Mouse (Mus musculus): ENCODE measurements around the gene Sult2b1. TPM values are rescaled to one million over a fixed set of nuclear protein-coding genes. Genes with fewer than 3 reads are reported as not detected.
A peak's percentile ranks its signal among the peaks of the same experiment; 100 is the strongest.

Sult2b1 gene
- total RNA-seq, 2 experiments from 2014 or later: 11.3 to 13.6 TPM

- intact Hi-C loops (cut with DNase I): no loop called here
- H3K27ac ChIP-seq: no peak overlapping the region
- no peak for TF ChIP-seq CTCF (IDR thresholded peaks at IDR 0.05)
- DNase-seq (ENCODE audit: extremely low spot score in 1 of 2, low spot score in 2 of 2): no peak
- no peak overlapping the region for H3K4me3 ChIP-seq
These were observed 89.4 kb downstream of the Sult2b1 start for GRCm38 (mm10) chr7:45695098-45695497.

GRCm38 (mm10) chr7:45693921-45694591 lies 90.4 kb downstream of the Sult2b1 start, which contains the start of gene Sec1:
Sec1 (minus strand) TSS chr7:45694402.
- DNase-seq (ENCODE audit: extremely low spot score in 1 of 2, low spot score in 2 of 2): no peak
- Histone ChIP-seq H3K27ac (no peak within 1 kb of the TSS), H3K4me3 (no peak within 1 kb of the TSS)
- TF ChIP-seq CTCF (IDR thresholded peaks at IDR 0.05): no peak
- intact Hi-C loops (cut with DNase I): no loop called here

- no peak for DNase-seq (ENCODE audit: extremely low spot score in 1 of 2, low spot score in 2 of 2)
- intact Hi-C loops (cut with DNase I): no loop called here
- TF ChIP-seq CTCF (IDR thresholded peaks at IDR 0.05): no peak
- H3K4me3 ChIP-seq: no peak overlapping the region
- no peak overlapping the region for H3K27ac ChIP-seq
These were observed 92.1 kb downstream of the Sult2b1 start for GRCm38 (mm10) chr7:45692364-45692763.

GRCm38 (mm10) chr7:45689800-45690199 lies 94.7 kb downstream of the Sult2b1 start:
- no peak for DNase-seq (ENCODE audit: extremely low spot score in 1 of 2, low spot score in 2 of 2)
- intact Hi-C loops (cut with DNase I): no loop called here
- TF ChIP-seq CTCF (IDR thresholded peaks at IDR 0.05): no peak
- H3K4me3 ChIP-seq: no peak overlapping the region
- H3K27ac ChIP-seq: no peak overlapping the region

GRCm38 (mm10) chr7:45689099-45689498 lies 95.4 kb downstream of the Sult2b1 start:
- no peak for TF ChIP-seq CTCF (IDR thresholded peaks at IDR 0.05)
- intact Hi-C loops (cut with DNase I): no loop called here
- no peak for DNase-seq (ENCODE audit: extremely low spot score in 1 of 2, low spot score in 2 of 2)
- no peak overlapping the region for H3K4me3 ChIP-seq
- H3K27ac ChIP-seq: no peak overlapping the region

DNA sequence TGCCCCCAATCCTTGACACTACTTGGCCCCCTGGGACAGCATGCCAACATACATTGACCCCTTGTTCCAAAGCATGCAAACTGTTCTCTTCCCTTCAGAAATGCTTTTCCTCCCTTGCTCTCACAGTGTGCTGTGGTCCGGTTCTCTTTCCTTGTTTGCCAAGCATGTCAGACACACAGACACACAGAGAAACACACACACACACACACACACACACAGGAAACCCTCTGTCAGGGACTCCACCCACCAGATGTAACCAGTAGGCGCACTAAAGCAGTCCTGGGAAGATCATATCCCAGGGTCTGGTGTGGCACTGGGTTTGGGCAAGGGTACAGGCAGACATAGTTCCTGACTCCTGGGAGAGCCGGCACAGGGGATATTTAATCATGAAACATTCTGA lies 97.6 kb downstream of the Sult2b1 start:
- intact Hi-C loops (cut with DNase I): no loop called here
- no peak for TF ChIP-seq CTCF (IDR thresholded peaks at IDR 0.05)

GRCm38 (mm10) chr7:45685811-45686210 lies 98.7 kb downstream of the Sult2b1 start:
- no peak for TF ChIP-seq CTCF (IDR thresholded peaks at IDR 0.05)
- Histone ChIP-seq H3K4me3 (no peak overlapping the region), H3K27ac (no peak overlapping the region)
- intact Hi-C loops (cut with DNase I): no loop called here
- DNase-seq (ENCODE audit: extremely low spot score in 1 of 2, low spot score in 2 of 2): no peak

More for the DNA sequence above, 97.6 kb downstream of the Sult2b1 start:
- Histone ChIP-seq H3K27ac (no peak overlapping the region), H3K4me3 (no peak overlapping the region)
- DNase-seq (ENCODE audit: extremely low spot score in 1 of 2, low spot score in 2 of 2): no peak

DNA sequence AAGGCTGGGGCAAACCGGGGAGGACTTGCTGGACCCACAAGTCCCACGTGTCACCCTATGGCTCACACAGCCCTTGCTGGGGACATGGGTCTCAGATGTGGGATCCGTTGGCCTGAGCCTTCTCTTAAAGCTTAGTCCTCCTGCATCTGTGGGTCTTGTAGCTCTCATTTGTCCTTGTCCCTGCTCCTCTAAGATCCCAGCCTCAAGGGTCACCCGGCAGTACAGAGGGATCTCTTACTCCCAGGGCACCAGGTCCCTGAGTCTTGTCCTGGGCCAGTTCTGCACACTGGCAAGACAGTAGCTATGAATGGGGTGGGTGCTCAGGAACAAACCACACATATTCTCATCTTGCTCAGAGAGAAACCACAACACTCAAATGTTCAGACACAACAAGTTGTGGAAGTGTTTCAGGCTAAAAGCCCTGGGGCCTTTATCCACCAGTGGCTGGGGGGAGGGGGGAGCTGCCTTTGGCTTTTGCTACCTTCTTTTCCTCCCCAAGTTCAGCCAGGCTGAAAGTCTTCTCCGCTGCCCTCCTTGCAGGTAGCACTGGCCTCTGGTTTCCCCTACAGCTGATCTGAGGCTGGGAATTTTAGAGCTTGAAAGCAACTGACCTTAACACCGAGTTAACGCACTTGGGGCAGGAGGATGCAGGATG lies 100.9 kb downstream of the Sult2b1 start, which contains the start of gene Ntn5:
TSS of gene Ntn5 (plus strand) at position 627 of the 655 bp plus-strand sequence.
- Histone ChIP-seq H3K27ac (peak within 1 kb of the TSS; percentile 28; the same call in 1 of the 2 replicates), H3K4me3 (peak within 1 kb of the TSS; percentile 11)
- no peak for DNase-seq (ENCODE audit: extremely low spot score in 1 of 2, low spot score in 2 of 2)
- intact Hi-C loops (cut with DNase I): loop anchor here (2.0 to 5.0 kb wide), 2 partner anchors 91 to 216 kb away; partner anchors contain the start of gene Bax
- TF ChIP-seq CTCF (IDR thresholded peaks at IDR 0.05): no peak

GRCm38 (mm10) chr7:45682144-45683126 lies 102.0 kb downstream of the Sult2b1 start:
- DNase-seq (ENCODE audit: extremely low spot score in 1 of 2, low spot score in 2 of 2): peak; percentile 83 to 84
- intact Hi-C loops (cut with DNase I): loop anchor here (2.0 to 5.0 kb wide), 2 partner anchors 90 to 215 kb away; partner anchors contain the start of gene Bax
- peak; percentile 99 for TF ChIP-seq CTCF (IDR thresholded peaks at IDR 0.05)
- Histone ChIP-seq H3K4me3 (no peak overlapping the region; the same call in 1 of the 2 replicates), H3K27ac (peak overlapping the region; percentile 69)

GRCm38 (mm10) chr7:45681046-45681736 lies 103.3 kb downstream of the Sult2b1 start:
- DNase-seq (ENCODE audit: extremely low spot score in 1 of 2, low spot score in 2 of 2): no peak
- TF ChIP-seq CTCF (IDR thresholded peaks at IDR 0.05): no peak
- intact Hi-C loops (cut with DNase I): loop anchor here (5.0 kb wide), 1 partner anchor 214 kb away; the partner anchor contains the start of gene Bax
- no peak overlapping the region for H3K4me3 ChIP-seq
- H3K27ac ChIP-seq: no peak overlapping the region

Other genes starting within 250 kb of the Sult2b1 start
- under 1 TPM; 0.61 to 0.68 TPM for gene Hsd17b14, start 229.8 kb downstream of the Sult2b1 start, total RNA-seq (2021)
- gene Bcat2, start 214.5 kb downstream of the Sult2b1 start, total RNA-seq (2021): 10 to 100 TPM; 25.4 to 26.2 TPM
- not detected for gene Fgf21, start 169.2 kb downstream of the Sult2b1 start, total RNA-seq (2021)
- gene Fut1, start 167.4 kb downstream of the Sult2b1 start, total RNA-seq (2021): not detected
- under 1 TPM in 1 of 2 experiments, not detected in 1; 0.34 TPM for gene Izumo1, start 162.9 kb downstream of the Sult2b1 start, total RNA-seq (2021)
- gene Rasip1, start 157.2 kb downstream of the Sult2b1 start, total RNA-seq (2021): 1 to 10 TPM; 6.1 to 8.0 TPM
- gene Mamstr, start 144.7 kb downstream of the Sult2b1 start, total RNA-seq (2021): 1 to 10 TPM; 3.5 to 3.9 TPM
- gene Fut2, start 118.3 kb downstream of the Sult2b1 start, total RNA-seq (2021): under 1 TPM in 1 of 2 experiments, not detected in 1; 0.11 TPM
- gene Ntn5, start 100.6 kb downstream of the Sult2b1 start, total RNA-seq (2021): 1 to 10 TPM; 6.4 to 6.9 TPM
- gene Sec1, start 90.3 kb downstream of the Sult2b1 start, total RNA-seq (2021): 1 to 10 TPM; 1.1 to 1.2 TPM
- 100 to 1,000 TPM; 211 to 244 TPM for gene Car11, start 84.8 kb downstream of the Sult2b1 start, total RNA-seq (2021)
- 100 to 1,000 TPM in 1 of 2 experiments, 10 to 100 TPM in 1; 60.3 to 104 TPM for gene Dbp, start 79.6 kb downstream of the Sult2b1 start, total RNA-seq (2021)
- 100 to 1,000 TPM; 318 to 325 TPM for gene Rpl18, start 69.2 kb downstream of the Sult2b1 start, total RNA-seq (2021)
- 10 to 100 TPM; 30.8 to 34.4 TPM for gene Sphk2, start 66.7 kb downstream of the Sult2b1 start, total RNA-seq (2021)
- under 1 TPM; 0.37 to 0.41 TPM for gene Fam83e, start 63.5 kb downstream of the Sult2b1 start, total RNA-seq (2021)
- gene Spaca4, start 58.9 kb downstream of the Sult2b1 start, total RNA-seq (2021): not detected
- gene Lmtk3, start 931 bp downstream of the Sult2b1 start, total RNA-seq (2021): 100 to 1,000 TPM; 258 to 279 TPM
- gene Cyth2, start 29.9 kb upstream of the Sult2b1 start, total RNA-seq (2021): 100 to 1,000 TPM; 172 to 185 TPM
- gene Kcnj14, start 40.1 kb upstream of the Sult2b1 start, total RNA-seq (2021): 1 to 10 TPM; 2.3 to 2.5 TPM
- gene Grwd1, start 46.3 kb upstream of the Sult2b1 start, total RNA-seq (2021): 10 to 100 TPM; 17.9 to 22.1 TPM
- 10 to 100 TPM; 67.4 to 75.4 TPM for gene Kdelr1, start 88.1 kb upstream of the Sult2b1 start, total RNA-seq (2021)
- 10 to 100 TPM; 13.4 to 14.7 TPM for gene Grin2d, start 93.7 kb upstream of the Sult2b1 start, total RNA-seq (2021)
- not detected for gene Syngr4, start 112.0 kb upstream of the Sult2b1 start, total RNA-seq (2021)
- gene Tmem143, start 112.3 kb upstream of the Sult2b1 start, total RNA-seq (2021): 10 to 100 TPM; 21.8 to 22.3 TPM
- 1 to 10 TPM; 3.1 to 8.7 TPM for gene Emp3, start 136.7 kb upstream of the Sult2b1 start, total RNA-seq (2021)
- 1 to 10 TPM; 2.3 TPM for gene Ccdc114, start 139.4 kb upstream of the Sult2b1 start, total RNA-seq (2021)
- gene Abcc6, start 245.6 kb upstream of the Sult2b1 start, total RNA-seq (2021): 1 to 10 TPM; 1.4 to 2.1 TPM
- gene Nomo1, start 249.0 kb upstream of the Sult2b1 start, total RNA-seq (2021): 100 to 1,000 TPM; 102 to 105 TPM